Mouse (Mus musculus) bone marrow, adult 2 months (tissue): ENCODE measurements at regions not wholly inside any gene's neighbourhood (a gene's known extent, or its start where the extent isn't known, plus 50 kb on each side); places are given as distances from the start of the nearest gene placed in this dataset.

Experiments used
- H3K27ac ChIP-seq: fragments of 200-500 bp; 2 replicates; pipeline ENCODE4 v1.5.1; 2012; ENCODE audit warnings: low read depth, mild to moderate bottlenecking, control low read depth, inconsistent platforms, low read length; ENCODE audit not compliant: control insufficient read depth, poor library complexity, insufficient read depth
- H3K4me1 ChIP-seq: fragments of 200-500 bp; 2 replicates; pipeline ENCODE4 v1.6.1; 2011; ENCODE audit warnings: low read length; ENCODE audit not compliant: control insufficient read depth, insufficient read depth
- H3K4me3 ChIP-seq: fragments of 200-500 bp; replicated peaks from 2 replicates; pipeline ENCODE3; 2011; ENCODE audit warnings: mild to moderate bottlenecking, low read depth, low read length, control low read depth; ENCODE audit not compliant: control insufficient read depth
- CTCF ChIP-seq: fragments of 200-500 bp; IDR thresholded peaks from 2 replicates; pipeline ENCODE4 v1.5.1; 2011; ENCODE audit warnings: low read length, control low read depth; ENCODE audit not compliant: control insufficient read depth, insufficient read depth
- POLR2A ChIP-seq: fragments of 200-500 bp; IDR thresholded peaks from 2 replicates; pipeline ENCODE4 v1.6.1; 2011; ENCODE audit warnings: low read depth, mild to moderate bottlenecking, control low read depth, low read length, borderline replicate concordance; ENCODE audit not compliant: control insufficient read depth
- whole genome bisulfite sequencing: fragments of 180-500 bp; shearing (Covaris S2); methylation state at CpG from one replicate; pipeline ENCODE4 v1.1.7; 2018; 5-methylcytosine and 5-hydroxymethylcytosine counted together

DNA sequence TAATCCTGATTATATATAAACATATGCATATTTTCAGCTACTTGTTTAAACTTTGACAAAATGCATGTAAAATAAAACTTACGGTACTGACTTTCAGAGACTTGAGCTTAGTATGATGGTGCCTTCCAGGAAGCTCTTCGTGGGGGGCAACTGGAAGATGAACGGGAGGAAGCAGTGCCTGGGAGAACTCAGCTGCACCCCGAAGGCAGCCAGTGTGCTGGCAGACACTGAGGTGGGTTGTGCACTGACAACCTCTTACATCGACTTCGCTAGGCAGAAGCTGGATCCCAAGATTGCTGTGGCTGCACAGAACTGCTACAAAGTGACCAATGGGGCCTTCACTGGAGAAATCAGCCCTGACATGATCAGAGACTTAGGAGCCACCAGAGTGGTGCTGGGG, 61.5 kb upstream of the Prdm1 start:
- H3K4me3 ChIP-seq, result no peak overlapping the region
- H3K27ac ChIP-seq, result peak overlapping the region; percentile 38
- TF ChIP-seq CTCF (no peak), POLR2A (no peak)
- 64% methylated on average over 6 of the region's 6 CpGs for WGBS
- peaks cover 5% of the 10 kb centered on the region for H3K4me1 ChIP-seq

- TF ChIP-seq POLR2A, result no peak
- TF ChIP-seq CTCF, result no peak
- H3K4me3 ChIP-seq, result no peak overlapping the region
These were observed 61.1 kb upstream of the Prdm1 start for GRCm38 (mm10) chr10:44589352-44589751.

GRCm38 (mm10) chr10:44582736-44583135, 54.4 kb upstream of the Prdm1 start:
- no peaks in the 10 kb centered on the region for H3K4me1 ChIP-seq
- no peak overlapping the region for H3K4me3 ChIP-seq
- WGBS, result 64% methylated on average over 2 of the region's 2 CpGs
- no peak overlapping the region for H3K27ac ChIP-seq
- TF ChIP-seq POLR2A (no peak), CTCF (no peak)

More at GRCm38 (mm10) chr10:44589352-44589751, 61.1 kb upstream of the Prdm1 start:
- Histone ChIP-seq H3K27ac (no peak overlapping the region), H3K4me1 (peaks cover 5% of the 10 kb centered on the region)
